Mouse (Mus musculus): Measurements from ENCODE around the gene Syce3.

The Syce3 gene

GRCm38 (mm10) chr15:89373027-89373761 is 37.1 kb downstream of the Syce3 start:
- CTCF ChIA-PET: interaction anchor here (0.5 to 1.1 kb wide), 4 partner anchors 15 to 181 kb away, joined by 3 to 13 read pairs (median 4); no protein-coding TSS in a partner anchor

DNA sequence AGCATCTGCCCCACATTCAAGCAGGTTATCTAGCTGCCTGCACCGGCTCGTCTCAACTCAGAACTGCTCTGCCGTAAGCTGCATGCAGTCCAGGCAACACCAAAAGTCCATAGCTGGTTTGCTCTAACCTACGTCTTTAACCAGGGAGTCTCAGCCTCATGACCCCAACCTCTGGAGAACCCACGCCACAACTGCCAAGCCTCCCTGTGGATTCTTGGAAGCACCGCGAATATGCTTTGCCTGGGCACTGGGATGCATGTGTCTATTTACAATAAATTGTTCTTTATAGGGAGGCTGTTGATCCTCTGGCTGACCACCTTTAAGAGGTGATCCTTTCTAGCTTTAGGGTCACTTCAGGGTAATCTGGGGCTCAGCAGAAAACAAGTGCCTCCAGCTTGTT is 37.8 kb downstream of the Syce3 start:
- CTCF ChIA-PET: interaction anchor here (0.5 kb wide), 1 partner anchor 104 kb away, joined by 4 read pairs; no protein-coding TSS in a partner anchor

DNA sequence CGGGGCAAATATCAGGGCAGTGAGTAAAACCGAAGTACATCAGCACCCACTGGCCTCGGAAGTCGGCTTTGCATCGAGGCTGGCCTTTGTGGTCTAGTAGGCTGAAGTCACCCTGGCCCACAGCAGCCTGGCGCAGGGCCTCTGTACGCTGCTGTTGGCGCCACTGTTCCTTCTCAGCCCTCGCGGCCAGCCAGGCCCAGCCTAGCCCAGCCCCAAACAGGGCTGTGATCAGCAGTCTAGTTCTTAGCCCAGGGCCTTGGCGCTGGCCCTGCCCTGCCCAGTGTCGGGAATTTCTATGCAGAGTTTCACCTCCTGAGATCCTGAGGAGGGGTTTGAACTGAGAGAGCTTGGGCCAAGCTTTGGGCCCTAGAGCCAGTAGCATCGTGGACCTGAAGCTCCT is 38.2 kb downstream of the Syce3 start:
- CTCF ChIA-PET: interaction anchor here (0.6 kb wide), 1 partner anchor 212 kb away, joined by 4 read pairs; no protein-coding TSS in a partner anchor

- CTCF ChIA-PET: no interaction called here
These were observed 45.2 kb downstream of the Syce3 start for GRCm38 (mm10) chr15:89365141-89365551.

DNA sequence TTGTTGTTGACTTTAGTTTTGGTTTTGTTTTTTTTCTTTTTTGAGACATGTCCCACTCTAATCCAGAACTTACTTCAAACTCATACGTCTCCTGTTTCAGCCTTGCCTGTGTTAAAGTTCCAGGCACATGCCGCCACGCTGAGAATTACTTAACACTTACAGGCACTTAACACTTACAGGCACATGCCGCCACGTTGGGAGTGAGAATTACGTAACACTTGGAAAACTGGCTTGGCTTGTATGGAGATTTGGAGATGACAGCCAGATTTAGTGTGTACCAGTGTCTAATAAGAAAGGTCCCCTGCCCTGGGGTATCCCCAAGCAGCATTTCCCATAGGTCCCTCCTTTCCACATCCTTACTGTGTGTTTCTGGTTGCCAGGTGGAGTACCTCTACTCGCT is 47.3 kb downstream of the Syce3 start:
- CTCF ChIA-PET: no interaction called here

- CTCF ChIA-PET: interaction anchor here (0.7 kb wide), 1 partner anchor 367 kb away, joined by 3 read pairs; no protein-coding TSS in a partner anchor
These were observed 51.5 kb downstream of the Syce3 start for GRCm38 (mm10) chr15:89358784-89359183.

DNA sequence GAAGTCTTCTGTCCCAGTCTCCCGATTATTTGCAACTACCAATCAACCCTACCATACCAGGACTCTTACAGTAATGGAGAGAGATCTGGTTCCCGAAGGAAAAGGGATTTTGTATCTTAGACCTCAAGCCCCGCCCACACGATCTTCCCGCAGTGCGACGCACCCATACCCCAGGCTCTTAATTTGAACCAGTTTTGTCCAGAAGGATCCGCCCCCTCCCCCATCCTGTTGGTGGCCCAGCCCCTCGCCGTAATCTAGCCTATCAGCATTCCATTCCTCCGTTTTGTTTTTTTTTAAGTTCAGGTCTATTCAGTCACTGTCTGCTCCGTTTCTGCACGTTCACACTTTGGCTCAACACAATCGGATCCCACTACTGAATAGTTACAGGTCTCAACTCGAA is 53.9 kb downstream of the Syce3 start:
- CTCF ChIA-PET: no interaction called here

DNA sequence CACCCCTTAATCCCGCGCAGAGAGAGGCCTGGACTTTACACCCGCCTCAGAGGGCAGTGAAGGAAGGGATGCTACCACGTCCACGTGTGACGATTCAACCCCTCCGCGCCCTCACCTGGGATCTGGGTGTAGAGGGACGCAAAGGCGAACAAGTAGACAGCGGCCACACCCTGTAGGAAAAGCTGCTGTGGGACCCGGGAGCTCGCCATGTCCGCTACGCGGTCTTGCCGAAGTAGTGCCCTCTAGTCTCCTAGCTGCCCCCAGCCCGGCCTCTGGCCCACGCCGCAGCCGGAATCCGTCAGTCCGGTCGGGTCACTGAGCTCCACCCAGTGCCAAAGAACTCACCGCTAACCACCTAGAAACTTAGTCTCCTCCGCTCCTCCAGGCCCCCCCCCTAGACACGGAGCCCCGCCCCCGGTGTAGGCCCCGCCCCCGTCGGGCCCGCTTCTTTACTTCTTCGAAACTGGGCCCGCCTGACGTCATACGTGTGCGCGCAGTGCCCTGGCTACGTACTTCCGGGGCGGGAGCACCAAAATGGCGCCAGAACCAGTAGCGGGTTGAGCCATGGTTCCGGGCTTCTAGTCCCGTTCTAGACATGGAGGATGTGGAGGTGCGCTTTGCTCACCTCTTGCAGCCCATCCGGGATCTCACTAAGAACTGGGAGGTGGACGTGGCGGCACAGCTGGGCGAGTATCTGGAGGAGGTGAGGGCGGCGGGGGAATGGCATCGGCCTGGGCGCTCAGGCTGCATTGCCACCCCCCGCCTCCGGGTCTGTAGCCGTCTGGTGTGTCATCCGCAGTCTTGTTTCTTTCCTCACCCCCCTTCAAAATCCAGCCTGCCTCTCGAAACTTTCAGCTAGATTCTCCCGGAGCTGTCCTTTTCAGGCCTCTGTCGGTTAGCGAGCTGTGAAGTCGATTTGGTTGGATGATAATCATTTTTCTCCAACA is 54.8 kb downstream of the Syce3 start, which contains the start of the genes Lmf2 and Ncaph2:
TSS of gene Lmf2 (minus strand) at position 419 of the 947 bp plus-strand sequence.
TSS of gene Ncaph2 (plus strand) at position 479 of the 947 bp plus-strand sequence.
- CTCF ChIA-PET: interaction anchor here (1.0 kb wide), 1 partner anchor 225 kb away, joined by 4 read pairs; no protein-coding TSS in a partner anchor

- CTCF ChIA-PET: no interaction called here
These were observed 55.8 kb downstream of the Syce3 start for GRCm38 (mm10) chr15:89354455-89354854.

GRCm38 (mm10) chr15:89353837-89354236 is 56.5 kb downstream of the Syce3 start:
- CTCF ChIA-PET: no interaction called here

DNA sequence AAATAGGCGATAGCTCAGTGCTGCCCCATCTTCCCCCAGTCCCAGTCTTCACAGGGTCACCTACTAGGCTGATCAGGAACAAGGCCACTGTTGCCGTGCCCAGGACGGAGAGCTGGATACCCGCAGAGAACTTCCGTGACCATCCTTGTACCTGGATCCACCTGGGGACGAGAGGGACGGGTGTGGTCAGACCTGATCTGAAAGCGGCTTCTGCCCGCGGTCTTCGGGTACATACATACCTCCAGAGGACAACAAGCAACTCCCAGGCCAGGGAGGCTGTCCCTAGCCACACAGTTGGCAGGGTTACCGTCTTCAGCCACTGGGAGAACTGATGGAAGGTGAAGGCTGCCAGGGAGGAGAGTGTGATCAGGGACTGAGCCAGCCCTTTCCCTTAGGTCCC is 57.5 kb downstream of the Syce3 start:
- CTCF ChIA-PET: interaction anchor here (0.6 kb wide), 1 partner anchor 9 kb away, joined by 3 read pairs; no protein-coding TSS in a partner anchor

GRCm38 (mm10) chr15:89352054-89352453 is 58.2 kb downstream of the Syce3 start:
- CTCF ChIA-PET: interaction anchor here (0.6 kb wide), 1 partner anchor 10 kb away, joined by 3 read pairs; no protein-coding TSS in a partner anchor

DNA sequence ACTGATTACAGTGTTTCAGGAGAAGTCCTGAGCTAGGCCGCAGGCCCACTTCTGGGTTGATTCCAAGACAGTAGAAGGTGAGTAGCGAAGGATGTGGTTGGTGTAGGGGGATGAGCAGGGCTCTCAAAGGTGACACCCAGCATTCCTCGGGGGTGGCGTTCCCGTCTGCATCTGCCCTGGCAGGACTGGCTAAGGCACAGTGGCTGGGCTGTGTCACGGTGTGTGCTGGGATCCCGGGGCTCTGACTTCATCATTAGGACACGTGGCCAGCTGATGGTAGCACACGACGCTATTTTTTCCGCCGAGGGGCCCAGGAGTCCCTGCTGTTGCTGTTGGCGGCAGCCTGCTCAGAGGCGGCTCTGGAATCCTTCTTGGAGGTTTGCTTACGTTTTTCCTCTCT is 59.0 kb downstream of the Syce3 start:
- CTCF ChIA-PET: no interaction called here

GRCm38 (mm10) chr15:89350447-89350846 is 59.9 kb downstream of the Syce3 start:
- CTCF ChIA-PET: no interaction called here

- CTCF ChIA-PET: no interaction called here
These were observed 67.0 kb downstream of the Syce3 start for GRCm38 (mm10) chr15:89343325-89343724.

- CTCF ChIA-PET: interaction anchor here (0.6 kb wide), 1 partner anchor 23 kb away, joined by 4 read pairs; no protein-coding TSS in a partner anchor
These were observed 68.6 kb downstream of the Syce3 start for GRCm38 (mm10) chr15:89341678-89342077.
